Mouse (Mus musculus): Measurements from ENCODE around the gene Cluap1. TPM values are rescaled to one million over a fixed set of nuclear protein-coding genes. Genes with fewer than 3 reads are reported as not detected.
"Not testable (repeated sequence)": the region's sequence is repeated elsewhere in the genome, so short reads cannot be mapped to it uniquely, and the experiment has no call there.

Cluap1 gene
- total and polyA plus RNA-seq, 2 experiments from 2014 or later: 11.8 to 42.6 TPM

- no peak overlapping the region for H3K4me2 ChIP-seq (ENCODE audit: low read depth, low read length)
- H3K9ac ChIP-seq (replicated peaks; ENCODE audit: low read length): no peak overlapping the region
- ATAC-seq (no peak), DNase-seq (ENCODE audit: low spot score) (no peak)
- H3K4me3 ChIP-seq (ENCODE audit: low read length): no peak overlapping the region
- no peaks in the 10 kb centered on the region for H3K27me3 ChIP-seq (ENCODE audit: insufficient read depth, low read length)
- H3K36me3 ChIP-seq (ENCODE audit: insufficient read depth, low read length): no peaks in the 10 kb centered on the region
- WGBS: 82% methylated on average over 3 of the region's 3 CpGs
- H3K9me3 ChIP-seq (ENCODE audit: low read length): no peaks in the 10 kb centered on the region
- TF ChIP-seq CTCF (IDR thresholded peaks at IDR 0.05; ENCODE audit: low read depth): no peak
- H3K27ac ChIP-seq: no peak overlapping the region
- no peaks in the 10 kb centered on the region for H3K4me1 ChIP-seq (ENCODE audit: insufficient read depth, low read length)
Measured at GRCm38 (mm10) chr16:3965534-3965933, 56.9 kb downstream of the Cluap1 start.

DNA sequence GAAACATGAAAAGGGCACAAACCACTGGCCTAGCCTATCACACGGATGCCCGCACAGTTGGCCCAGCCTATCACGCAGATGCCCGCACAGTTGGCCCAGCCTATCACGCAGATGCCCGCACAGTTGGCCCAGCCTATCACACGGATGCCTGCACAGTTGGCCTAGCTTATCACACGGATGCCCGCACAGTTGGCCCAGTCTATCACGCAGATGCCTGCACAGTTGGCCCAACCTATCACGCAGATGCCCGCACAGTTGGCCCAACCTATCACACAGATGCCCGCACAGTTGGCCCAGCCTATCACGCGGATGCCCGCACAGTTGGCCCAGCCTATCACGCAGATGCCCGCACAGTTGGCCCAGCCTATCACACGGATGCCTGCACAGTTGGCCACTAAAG lies 65.9 kb downstream of the Cluap1 start:
- H3K36me3 ChIP-seq (ENCODE audit: insufficient read depth, low read length): peaks cover 17% of the 10 kb centered on the region
- H3K27ac ChIP-seq; H3K9ac ChIP-seq (replicated peaks; ENCODE audit: low read length); H3K4me3 ChIP-seq (ENCODE audit: low read length); H3K4me1 ChIP-seq (ENCODE audit: insufficient read depth, low read length); H3K9me3 ChIP-seq (ENCODE audit: low read length); H3K27me3 ChIP-seq (ENCODE audit: insufficient read depth, low read length); ATAC-seq; H3K4me2 ChIP-seq (ENCODE audit: low read depth, low read length): not testable (repeated sequence)
- WGBS: 70% methylated on average over 19 of the region's 19 CpGs
- peak; percentile 72 for DNase-seq (ENCODE audit: low spot score)

- Histone ChIP-seq H3K4me3 (ENCODE audit: low read length) (no peak overlapping the region), H3K36me3 (ENCODE audit: insufficient read depth, low read length) (peaks cover 29% of the 10 kb centered on the region), H3K9ac (replicated peaks; ENCODE audit: low read length) (no peak overlapping the region), H3K27ac (no peak overlapping the region), H3K4me1 (ENCODE audit: insufficient read depth, low read length) (no peaks in the 10 kb centered on the region), H3K27me3 (ENCODE audit: insufficient read depth, low read length) (no peaks in the 10 kb centered on the region), H3K9me3 (ENCODE audit: low read length) (no peaks in the 10 kb centered on the region), H3K4me2 (ENCODE audit: low read depth, low read length) (no peak overlapping the region)
- ATAC-seq (no peak), DNase-seq (ENCODE audit: low spot score) (no peak)
- WGBS: 93% methylated on average over 7 of the region's 7 CpGs
- no peak for TF ChIP-seq CTCF (IDR thresholded peaks at IDR 0.05; ENCODE audit: low read depth)
Measured at GRCm38 (mm10) chr16:3975658-3976057, 67.1 kb downstream of the Cluap1 start.

DNA sequence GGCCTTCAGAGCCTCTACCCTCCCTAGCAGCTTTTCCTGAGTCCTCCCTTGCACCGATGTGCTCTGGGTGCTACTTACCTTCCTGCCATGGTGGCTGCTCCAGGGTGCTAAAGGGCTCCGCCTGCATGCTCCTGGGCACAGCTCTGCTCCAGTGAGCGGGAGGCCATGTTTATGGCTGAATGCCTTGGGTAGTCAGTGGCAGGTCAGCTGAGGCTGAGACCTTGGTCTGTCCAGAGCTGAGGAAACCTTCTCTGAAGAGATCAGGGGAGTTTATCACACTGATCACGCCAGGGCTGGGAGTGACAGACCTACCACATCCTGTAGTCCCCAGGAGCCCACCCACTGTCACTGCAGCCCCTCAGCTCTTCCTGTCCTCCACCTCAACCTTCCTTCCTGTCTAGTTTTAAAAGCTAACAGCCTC lies 67.7 kb downstream of the Cluap1 start, which contains the start of gene Nlrc3:
Nlrc3 (minus strand) TSS at position 382 of the 421 bp plus-strand sequence.
- H3K4me1 ChIP-seq (ENCODE audit: insufficient read depth, low read length): no peaks in the 10 kb centered on the region
- H3K27me3 ChIP-seq (ENCODE audit: insufficient read depth, low read length): no peaks in the 10 kb centered on the region
- H3K36me3 ChIP-seq (ENCODE audit: insufficient read depth, low read length): peaks cover 35% of the 10 kb centered on the region
- H3K9me3 ChIP-seq (ENCODE audit: low read length): no peaks in the 10 kb centered on the region
- WGBS: 77% methylated on average over 4 of the region's 4 CpGs
- H3K4me3 ChIP-seq (ENCODE audit: low read length): no peak within 1 kb of the TSS
- H3K4me2 ChIP-seq (ENCODE audit: low read depth, low read length): no peak within 1 kb of the TSS
- H3K27ac ChIP-seq: no peak within 1 kb of the TSS
- no peak within 1 kb of the TSS for H3K9ac ChIP-seq (replicated peaks; ENCODE audit: low read length)
- no peak for DNase-seq (ENCODE audit: low spot score)
- TF ChIP-seq CTCF (IDR thresholded peaks at IDR 0.05; ENCODE audit: low read depth): no peak
- ATAC-seq: no peak

DNA sequence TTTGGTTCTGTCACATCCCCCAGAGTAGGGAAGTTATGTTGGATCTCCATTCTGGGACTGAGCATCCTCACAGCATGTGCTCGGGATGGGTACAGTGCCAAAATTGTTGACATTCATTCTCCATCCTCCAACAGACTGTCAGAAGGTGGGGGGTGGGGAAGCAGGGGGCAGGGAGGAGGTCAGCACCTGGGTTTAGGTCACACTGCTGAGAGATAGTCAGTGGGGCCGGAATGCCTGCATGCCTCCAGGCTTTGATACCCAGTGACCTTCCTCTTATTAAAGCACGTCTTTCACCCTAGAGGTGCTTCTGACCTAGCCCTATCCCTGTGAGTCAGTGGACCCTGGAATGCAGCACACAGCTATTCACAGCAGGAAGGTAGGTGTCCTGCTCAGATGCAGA lies 68.1 kb downstream of the Cluap1 start:
- Histone ChIP-seq H3K27me3 (ENCODE audit: insufficient read depth, low read length) (no peaks in the 10 kb centered on the region), H3K27ac (no peak overlapping the region), H3K9me3 (ENCODE audit: low read length) (no peaks in the 10 kb centered on the region), H3K4me2 (ENCODE audit: low read depth, low read length) (no peak overlapping the region), H3K36me3 (ENCODE audit: insufficient read depth, low read length) (peaks cover 39% of the 10 kb centered on the region), H3K4me3 (ENCODE audit: low read length) (no peak overlapping the region), H3K4me1 (ENCODE audit: insufficient read depth, low read length) (no peaks in the 10 kb centered on the region), H3K9ac (replicated peaks; ENCODE audit: low read length) (no peak overlapping the region)
- ATAC-seq (no peak), DNase-seq (ENCODE audit: low spot score) (no peak)
- TF ChIP-seq CTCF (IDR thresholded peaks at IDR 0.05; ENCODE audit: low read depth): no peak
- WGBS: 67% methylated on average over 3 of the region's 3 CpGs

DNA sequence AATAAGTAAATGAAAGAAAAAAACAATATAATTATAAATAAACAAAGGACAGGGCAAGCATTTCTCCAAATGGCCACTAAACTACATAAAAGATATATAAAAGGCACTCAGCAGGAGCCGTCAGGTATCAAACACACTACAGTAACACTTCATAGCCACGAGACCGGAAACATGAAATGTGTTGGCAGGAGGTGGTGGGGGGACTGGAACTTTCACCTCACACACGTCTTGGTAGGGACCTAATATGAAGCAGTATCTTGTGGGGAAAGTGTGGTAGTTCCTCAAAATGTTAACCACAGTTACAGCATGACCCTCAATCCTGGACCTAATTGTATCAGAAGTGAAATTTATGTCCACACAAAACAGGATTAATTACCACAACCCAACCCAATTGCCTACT lies 73.6 kb downstream of the Cluap1 start:
- Histone ChIP-seq H3K4me1 (ENCODE audit: insufficient read depth, low read length) (no peaks in the 10 kb centered on the region), H3K9ac (replicated peaks; ENCODE audit: low read length) (no peak overlapping the region), H3K27ac (no peak overlapping the region), H3K9me3 (ENCODE audit: low read length) (no peaks in the 10 kb centered on the region), H3K27me3 (ENCODE audit: insufficient read depth, low read length) (no peaks in the 10 kb centered on the region), H3K36me3 (ENCODE audit: insufficient read depth, low read length) (peaks cover 85% of the 10 kb centered on the region), H3K4me3 (ENCODE audit: low read length) (no peak overlapping the region), H3K4me2 (ENCODE audit: low read depth, low read length) (no peak overlapping the region)
- ATAC-seq (no peak), DNase-seq (ENCODE audit: low spot score) (no peak)
- no peak for TF ChIP-seq CTCF (IDR thresholded peaks at IDR 0.05; ENCODE audit: low read depth)
- 84% methylated on average over 4 of the region's 4 CpGs for WGBS

GRCm38 (mm10) chr16:3983146-3983700 lies 74.6 kb downstream of the Cluap1 start:
- no peaks in the 10 kb centered on the region for H3K9me3 ChIP-seq (ENCODE audit: low read length)
- H3K27ac ChIP-seq: no peak overlapping the region
- no peaks in the 10 kb centered on the region for H3K27me3 ChIP-seq (ENCODE audit: insufficient read depth, low read length)
- H3K4me3 ChIP-seq (ENCODE audit: low read length): no peak overlapping the region
- 46% methylated on average over 7 of the region's 7 CpGs for WGBS
- no peak for DNase-seq (ENCODE audit: low spot score)
- H3K4me1 ChIP-seq (ENCODE audit: insufficient read depth, low read length): no peaks in the 10 kb centered on the region
- ATAC-seq: no peak
- H3K9ac ChIP-seq (replicated peaks; ENCODE audit: low read length): no peak overlapping the region
- TF ChIP-seq CTCF (IDR thresholded peaks at IDR 0.05; ENCODE audit: low read depth): no peak
- H3K36me3 ChIP-seq (ENCODE audit: insufficient read depth, low read length): peaks cover 90% of the 10 kb centered on the region
- H3K4me2 ChIP-seq (ENCODE audit: low read depth, low read length): no peak overlapping the region

Data from hindbrain, postnatal 0 days (tissue).